Mouse (Mus musculus) bone marrow, adult 2 months (tissue): ENCODE measurements around the gene Gm49380.

Experiments used
- CTCF ChIP-seq: fragments of 200-500 bp; IDR thresholded peaks from 2 replicates; pipeline ENCODE4 v1.5.1; 2011; ENCODE audit warnings: low read length, control low read depth; ENCODE audit not compliant: control insufficient read depth, insufficient read depth
- POLR2A ChIP-seq: fragments of 200-500 bp; IDR thresholded peaks from 2 replicates; pipeline ENCODE4 v1.6.1; 2011; ENCODE audit warnings: low read depth, mild to moderate bottlenecking, control low read depth, low read length, borderline replicate concordance; ENCODE audit not compliant: control insufficient read depth

- no peak for TF ChIP-seq POLR2A
- no peak for TF ChIP-seq CTCF
Measured at GRCm38 (mm10) chr9:44070113-44070843, 43.0 kb downstream of the Gm49380 start.
